Mouse (Mus musculus): Measurements from ENCODE around the gene Izumo4. TPM values are rescaled to one million over a fixed set of nuclear protein-coding genes. Genes with fewer than 3 reads are reported as not detected.

The Izumo4 gene
- polyA plus RNA-seq, 1 experiment = 36.3 TPM

- Histone ChIP-seq H3K36me3 (ENCODE audit: control insufficient read depth, insufficient read depth, low read length) (no peaks in the 10 kb centered on the region), H3K4me3 (ENCODE audit: low read depth, low read length) (no peak overlapping the region), H3K27me3 (ENCODE audit: control insufficient read depth, insufficient read depth, low read length) (no peaks in the 10 kb centered on the region), H3K4me1 (ENCODE audit: control insufficient read depth, insufficient read depth, insufficient read length, low read length) (peaks cover 28% of the 10 kb centered on the region), H3K27ac (ENCODE audit: insufficient read depth, low read depth, low read length) (peak overlapping the region; percentile 73)
- no peak for TF ChIP-seq CTCF (IDR thresholded peaks at IDR 0.05; ENCODE audit: extremely low read depth, insufficient read length, insufficient replicate concordance, low read depth, low read length)
- no peak for TF ChIP-seq POLR2A (IDR thresholded peaks at IDR 0.05; ENCODE audit: low read depth, low read length)
- WGBS = 58% methylated on average over 9 of the region's 9 CpGs
Measured at GRCm38 (mm10) chr10:80679556-80680259, 22.3 kb upstream of the Izumo4 start.

GRCm38 (mm10) chr10:80680260-80680696 is 21.7 kb upstream of the Izumo4 start:
- Histone ChIP-seq H3K4me3 (ENCODE audit: low read depth, low read length) (no peak overlapping the region), H3K36me3 (ENCODE audit: control insufficient read depth, insufficient read depth, low read length) (peaks cover 3% of the 10 kb centered on the region; the same call in 1 of the 2 replicates), H3K27ac (ENCODE audit: insufficient read depth, low read depth, low read length) (0 out of 2 replicates have a peak overlapping the region, but pooled peaks have one; percentile 73), H3K4me1 (ENCODE audit: control insufficient read depth, insufficient read depth, insufficient read length, low read length) (peaks cover 25% of the 10 kb centered on the region), H3K27me3 (ENCODE audit: control insufficient read depth, insufficient read depth, low read length) (no peaks in the 10 kb centered on the region)
- TF ChIP-seq POLR2A (IDR thresholded peaks at IDR 0.05; ENCODE audit: low read depth, low read length) (no peak), CTCF (IDR thresholded peaks at IDR 0.05; ENCODE audit: extremely low read depth, insufficient read length, insufficient replicate concordance, low read depth, low read length) (no peak)
- 73% methylated on average over 2 of the region's 2 CpGs for WGBS

- 92% methylated on average over 6 of the region's 6 CpGs for WGBS
- Histone ChIP-seq H3K36me3 (ENCODE audit: control insufficient read depth, insufficient read depth, low read length) (peaks cover 16% of the 10 kb centered on the region), H3K4me1 (ENCODE audit: control insufficient read depth, insufficient read depth, insufficient read length, low read length) (peaks cover 25% of the 10 kb centered on the region), H3K27me3 (ENCODE audit: control insufficient read depth, insufficient read depth, low read length) (no peaks in the 10 kb centered on the region), H3K4me3 (ENCODE audit: low read depth, low read length) (no peak overlapping the region), H3K27ac (ENCODE audit: insufficient read depth, low read depth, low read length) (no peak overlapping the region)
- no peak for TF ChIP-seq CTCF (IDR thresholded peaks at IDR 0.05; ENCODE audit: extremely low read depth, insufficient read length, insufficient replicate concordance, low read depth, low read length)
- no peak for TF ChIP-seq POLR2A (IDR thresholded peaks at IDR 0.05; ENCODE audit: low read depth, low read length)
Measured at GRCm38 (mm10) chr10:80682003-80682402, 20.0 kb upstream of the Izumo4 start.

GRCm38 (mm10) chr10:80683647-80684046 is 18.3 kb upstream of the Izumo4 start:
- TF ChIP-seq CTCF (IDR thresholded peaks at IDR 0.05; ENCODE audit: extremely low read depth, insufficient read length, insufficient replicate concordance, low read depth, low read length) (no peak), POLR2A (IDR thresholded peaks at IDR 0.05; ENCODE audit: low read depth, low read length) (no peak)
- WGBS = 89% methylated on average over 1 of the region's 1 CpGs
- Histone ChIP-seq H3K27ac (ENCODE audit: insufficient read depth, low read depth, low read length) (no peak overlapping the region), H3K4me1 (ENCODE audit: control insufficient read depth, insufficient read depth, insufficient read length, low read length) (peaks cover 11% of the 10 kb centered on the region; the same call in 1 of the 2 replicates), H3K4me3 (ENCODE audit: low read depth, low read length) (no peak overlapping the region), H3K36me3 (ENCODE audit: control insufficient read depth, insufficient read depth, low read length) (peaks cover 19% of the 10 kb centered on the region), H3K27me3 (ENCODE audit: control insufficient read depth, insufficient read depth, low read length) (no peaks in the 10 kb centered on the region)

- 32% methylated on average over 6 of the region's 6 CpGs for WGBS
- Histone ChIP-seq H3K4me3 (ENCODE audit: low read depth, low read length) (no peak overlapping the region), H3K36me3 (ENCODE audit: control insufficient read depth, insufficient read depth, low read length) (peaks cover 20% of the 10 kb centered on the region), H3K27me3 (ENCODE audit: control insufficient read depth, insufficient read depth, low read length) (no peaks in the 10 kb centered on the region), H3K27ac (ENCODE audit: insufficient read depth, low read depth, low read length) (no peak overlapping the region), H3K4me1 (ENCODE audit: control insufficient read depth, insufficient read depth, insufficient read length, low read length) (peaks cover 7% of the 10 kb centered on the region; the same call in 1 of the 2 replicates)
- peak; percentile 72 for TF ChIP-seq CTCF (IDR thresholded peaks at IDR 0.05; ENCODE audit: extremely low read depth, insufficient read length, insufficient replicate concordance, low read depth, low read length)
- TF ChIP-seq POLR2A (IDR thresholded peaks at IDR 0.05; ENCODE audit: low read depth, low read length) = no peak
Measured at GRCm38 (mm10) chr10:80684214-80684613, 17.8 kb upstream of the Izumo4 start.

DNA sequence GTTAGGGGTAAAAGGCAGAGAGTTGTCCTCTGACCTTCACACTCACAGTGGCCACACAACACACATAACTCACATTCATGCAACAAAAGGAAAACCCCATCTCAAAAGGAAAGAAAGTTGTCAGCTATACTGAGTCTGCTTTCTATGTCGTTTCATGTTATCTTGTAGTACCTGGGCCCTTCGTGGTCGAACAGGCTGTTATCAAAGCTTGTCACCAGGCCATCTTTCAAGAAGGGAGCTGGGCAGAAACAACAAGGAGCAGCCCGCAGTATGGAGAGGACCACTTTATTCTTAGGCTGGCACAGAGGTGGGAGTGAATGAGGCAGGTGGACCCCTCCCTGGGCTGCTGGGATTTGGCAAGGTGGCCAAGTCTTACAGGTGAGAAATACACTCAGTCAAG is 17.0 kb upstream of the Izumo4 start:
- Histone ChIP-seq H3K36me3 (ENCODE audit: control insufficient read depth, insufficient read depth, low read length) (peaks cover 28% of the 10 kb centered on the region), H3K27ac (ENCODE audit: insufficient read depth, low read depth, low read length) (no peak overlapping the region), H3K27me3 (ENCODE audit: control insufficient read depth, insufficient read depth, low read length) (no peaks in the 10 kb centered on the region), H3K4me3 (ENCODE audit: low read depth, low read length) (no peak overlapping the region), H3K4me1 (ENCODE audit: control insufficient read depth, insufficient read depth, insufficient read length, low read length) (0 out of 2 replicates have a peak, but pooled peaks cover 2% of the 10 kb centered on the region)
- TF ChIP-seq CTCF (IDR thresholded peaks at IDR 0.05; ENCODE audit: extremely low read depth, insufficient read length, insufficient replicate concordance, low read depth, low read length) (no peak), POLR2A (IDR thresholded peaks at IDR 0.05; ENCODE audit: low read depth, low read length) (no peak)
- 81% methylated on average over 4 of the region's 4 CpGs for WGBS

- TF ChIP-seq CTCF (IDR thresholded peaks at IDR 0.05; ENCODE audit: extremely low read depth, insufficient read length, insufficient replicate concordance, low read depth, low read length) (no peak), POLR2A (IDR thresholded peaks at IDR 0.05; ENCODE audit: low read depth, low read length) (no peak)
Measured at GRCm38 (mm10) chr10:80686617-80687016, 15.4 kb upstream of the Izumo4 start.

More at GRCm38 (mm10) chr10:80686617-80687016, 15.4 kb upstream of the Izumo4 start:
- no peaks in the 10 kb centered on the region for H3K27me3 ChIP-seq (ENCODE audit: control insufficient read depth, insufficient read depth, low read length)
- no peak overlapping the region for H3K4me3 ChIP-seq (ENCODE audit: low read depth, low read length)
- WGBS = 89% methylated on average over 3 of the region's 3 CpGs
- H3K27ac ChIP-seq (ENCODE audit: insufficient read depth, low read depth, low read length) = no peak overlapping the region
- H3K36me3 ChIP-seq (ENCODE audit: control insufficient read depth, insufficient read depth, low read length) = peaks cover 38% of the 10 kb centered on the region
- H3K4me1 ChIP-seq (ENCODE audit: control insufficient read depth, insufficient read depth, insufficient read length, low read length) = no peaks in the 10 kb centered on the region

All from small intestine, adult 2 months (tissue).